Mouse (Mus musculus) liver, postnatal 0 days (tissue): ENCODE results near the gene D630023F18Rik.

Source experiments
- CTCF ChIP-seq: sonication (generic); IDR thresholded peaks from 2 replicates; pipeline ENCODE4 v1.5.1; 2016; ENCODE audit warnings: antibody characterized with exemption, low read depth
- EP300 ChIP-seq: IDR thresholded peaks from 2 replicates; pipeline ENCODE4 v1.6.1; 2016; ENCODE audit warnings: antibody characterized with exemption, low read depth, mild to moderate bottlenecking

- TF ChIP-seq CTCF (no peak), EP300 (no peak)
Measured at GRCm38 (mm10) chr1:65113536-65114172, 9.4 kb downstream of the D630023F18Rik start.
